Mouse (Mus musculus) Patski (cell line): ENCODE data around the gene Cacna1s. TPM values are rescaled to one million over a fixed set of nuclear protein-coding genes. Genes with fewer than 3 reads are reported as not detected.

ENCODE experiments used
- ATAC-seq: fragments of 100-300 bp; one replicate; pipeline ENCODE4 v1.8.0; 2021
- CTCF ChIA-PET: fragments of 350-600 bp; sonication (Branson Sonifier 250); formaldehyde crosslinking; loops from one replicate; lab custom pipeline; 2022; ENCODE audit warnings: inconsistent platforms; lab: Charles Lee
- POLR2A ChIA-PET: fragments of 350-600 bp; sonication (Branson Sonifier 250); formaldehyde crosslinking; loops from one replicate; lab custom pipeline; 2022; ENCODE audit warnings: antibody characterized with exemption, inconsistent platforms; lab: Charles Lee
- DNase-seq: peaks from one replicate; pipeline ENCODE4 v3.0.0-alpha.2; 2011; ENCODE audit warnings: low read depth, low spot score
- H3K27me3 ChIP-seq: fragments of 371-371 bp; one replicate; pipeline ENCODE4 v1.5.1; 2021
- CTCF ChIP-seq: fragments of 100-300 bp; IDR thresholded peaks from one replicate; pipeline ENCODE4 v1.5.1; 2021
- in situ Hi-C: fragments of 300-500 bp; cut with MboI; formaldehyde crosslinking; loops from 3 replicates; pipeline ENCODE4 v1.11.1; 2018; ENCODE audit warnings: low pct_unique_long_range_greater_than_20kb, mixed read lengths
- polyA plus RNA-seq: library from polyadenylated mRNA; unstranded; gene quantifications from one replicate; pipeline ENCODE4 v1.2.3, GENCODE M21; 2021

The Cacna1s gene
- polyA plus RNA-seq, 1 experiment from 2014 or later, result not detected

DNA sequence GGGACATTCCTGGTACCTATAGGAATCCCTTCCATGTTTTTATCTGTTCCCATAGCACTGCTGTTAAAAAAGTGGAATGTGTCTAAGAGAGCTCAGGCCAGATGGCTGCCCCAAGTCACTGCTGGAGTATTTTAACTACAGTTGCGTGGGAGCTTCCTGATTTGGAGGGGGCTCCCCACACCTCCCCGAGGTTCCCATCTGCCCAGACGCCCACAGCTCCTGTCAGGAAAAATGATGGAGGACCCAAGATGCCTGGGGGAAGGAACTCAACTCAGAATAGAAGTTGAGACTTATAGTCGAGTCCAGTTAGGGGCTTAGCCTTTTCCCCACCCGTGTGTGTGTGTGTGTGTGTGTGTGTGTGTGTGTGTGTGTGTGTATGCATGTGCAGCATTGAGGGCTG, 75.9 kb downstream of the Cacna1s start:
- in situ Hi-C loops, result loop anchor here (25.0 kb wide), 1 partner anchor 559 kb away; no protein-coding TSS in a partner anchor
- H3K27me3 ChIP-seq, result no peaks in the 10 kb centered on the region
- no peak for TF ChIP-seq CTCF
- CTCF ChIA-PET, result interaction anchor here (1.0 to 2.2 kb wide), 4 partner anchors 11 to 47 kb away, joined by 3 to 9 read pairs (median 5); no protein-coding TSS in a partner anchor
- DNase-seq, result no peak
- POLR2A ChIA-PET, result interaction anchor here (0.6 to 1.7 kb wide), 3 partner anchors 13 to 389 kb away, joined by 3 to 4 read pairs (median 3); no protein-coding TSS in a partner anchor
- no peak for ATAC-seq

DNA sequence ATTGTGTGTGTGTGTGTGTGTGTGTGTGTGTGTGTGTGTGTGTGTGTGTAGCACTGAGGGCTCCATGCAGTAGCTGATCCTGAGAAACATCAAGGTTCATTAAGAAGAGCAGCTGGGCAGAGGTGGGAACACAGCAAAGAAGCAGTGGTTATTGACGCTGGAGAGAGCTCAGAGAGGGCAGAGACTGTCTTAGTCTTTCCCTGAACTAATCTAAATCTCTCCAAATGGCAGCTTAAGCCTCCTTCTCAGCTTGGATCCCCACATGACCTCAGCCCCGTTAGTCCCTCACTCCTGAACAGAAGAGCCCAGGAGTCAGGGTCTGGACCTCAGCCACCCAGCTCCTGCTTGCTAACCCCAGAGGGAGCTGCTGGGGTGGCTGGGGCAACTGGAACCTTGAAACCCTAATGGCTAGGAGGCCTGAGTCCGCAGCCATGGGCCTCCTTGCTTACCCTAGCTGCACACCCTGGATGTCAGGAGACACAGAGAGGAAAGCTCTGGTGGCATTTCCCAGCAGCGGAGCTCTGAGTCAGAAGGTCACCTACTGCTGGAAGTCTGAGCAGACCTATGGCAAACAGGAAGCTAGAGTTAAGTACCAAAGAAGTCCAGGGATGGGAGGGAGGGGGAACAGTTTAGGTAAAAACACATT, 76.5 kb downstream of the Cacna1s start:
- ChIA-PET POLR2A (interaction anchor here (1.7 kb wide), 1 partner anchor 13 kb away, joined by 4 read pairs; no protein-coding TSS in a partner anchor), CTCF (interaction anchor here (0.7 to 2.2 kb wide), 4 partner anchors 12 to 78 kb away, joined by 3 to 9 read pairs (median 5); no protein-coding TSS in a partner anchor)
- DNase-seq (no peak), ATAC-seq (no peak)
- in situ Hi-C loops, result loop anchor here (25.0 kb wide), 1 partner anchor 558 kb away; no protein-coding TSS in a partner anchor
- no peak for TF ChIP-seq CTCF
- H3K27me3 ChIP-seq, result no peaks in the 10 kb centered on the region

DNA sequence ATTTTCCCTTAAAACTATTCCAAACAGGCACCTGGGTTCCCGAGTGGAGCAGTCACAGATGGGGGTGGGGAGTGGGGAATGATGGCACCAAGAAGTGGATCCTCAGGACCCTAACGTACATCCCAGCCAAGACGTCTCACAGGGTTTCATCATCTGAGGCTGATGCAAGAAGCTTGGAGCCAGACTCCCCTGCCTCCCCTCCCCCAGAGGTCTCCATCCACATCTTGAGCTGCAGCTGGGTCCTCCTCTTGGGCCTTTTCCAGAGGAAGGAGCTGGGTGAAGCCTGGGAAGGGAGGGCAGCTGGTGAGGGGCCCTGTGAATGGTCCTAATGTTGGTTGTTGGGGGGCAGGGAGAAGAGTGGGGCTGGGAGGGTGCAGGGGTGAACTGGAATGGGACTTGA, 77.6 kb downstream of the Cacna1s start:
- CTCF ChIA-PET, result no interaction called here
- ATAC-seq (no peak), DNase-seq (no peak)
- POLR2A ChIA-PET, result interaction anchor here (0.6 kb wide), 1 partner anchor 21 kb away, joined by 3 read pairs; no protein-coding TSS in a partner anchor
- in situ Hi-C loops, result loop anchor here (25.0 kb wide), 1 partner anchor 557 kb away; no protein-coding TSS in a partner anchor
- no peaks in the 10 kb centered on the region for H3K27me3 ChIP-seq
- no peak for TF ChIP-seq CTCF

DNA sequence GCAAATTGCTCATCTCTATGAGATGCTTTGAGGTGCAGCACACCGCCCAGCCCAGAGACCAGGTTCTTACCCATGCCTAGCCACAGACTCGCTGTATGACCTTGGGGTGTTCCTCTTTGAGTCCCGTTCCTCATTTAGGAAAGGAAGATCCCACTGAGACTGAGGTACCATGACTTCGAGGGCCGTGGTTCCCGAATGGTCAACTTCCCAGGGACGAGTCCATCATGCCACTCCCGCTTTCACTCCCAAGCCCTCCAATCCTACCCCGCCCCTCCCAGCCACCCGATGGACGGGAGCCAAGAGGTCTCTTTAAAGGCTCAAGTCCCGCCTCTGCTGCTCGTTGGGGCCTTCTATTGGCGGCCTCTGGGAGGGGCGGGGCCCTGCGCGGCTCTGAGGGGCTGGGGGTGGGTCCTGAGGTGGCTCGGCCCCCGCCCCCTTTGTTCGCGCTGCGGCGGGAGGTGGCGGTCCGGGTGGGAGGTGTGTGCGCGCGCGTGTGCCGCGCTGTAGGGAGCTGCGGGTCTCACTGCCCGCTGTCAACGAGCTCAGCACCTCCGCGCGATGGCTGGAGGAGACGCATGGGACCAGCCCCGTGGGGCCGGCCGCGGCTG, 78.5 kb downstream of the Cacna1s start, which contains the start of gene Kif21b:
Gene Kif21b (plus strand): TSS at position 439 of the 608 bp plus-strand sequence.
- in situ Hi-C loops, result loop anchor here (25.0 kb wide), 1 partner anchor 556 kb away; no protein-coding TSS in a partner anchor
- DNase-seq (no peak), ATAC-seq (no peak)
- POLR2A ChIA-PET, result no interaction called here
- CTCF ChIA-PET, result no interaction called here
- H3K27me3 ChIP-seq, result no peaks in the 10 kb centered on the region
- TF ChIP-seq CTCF, result no peak

DNA sequence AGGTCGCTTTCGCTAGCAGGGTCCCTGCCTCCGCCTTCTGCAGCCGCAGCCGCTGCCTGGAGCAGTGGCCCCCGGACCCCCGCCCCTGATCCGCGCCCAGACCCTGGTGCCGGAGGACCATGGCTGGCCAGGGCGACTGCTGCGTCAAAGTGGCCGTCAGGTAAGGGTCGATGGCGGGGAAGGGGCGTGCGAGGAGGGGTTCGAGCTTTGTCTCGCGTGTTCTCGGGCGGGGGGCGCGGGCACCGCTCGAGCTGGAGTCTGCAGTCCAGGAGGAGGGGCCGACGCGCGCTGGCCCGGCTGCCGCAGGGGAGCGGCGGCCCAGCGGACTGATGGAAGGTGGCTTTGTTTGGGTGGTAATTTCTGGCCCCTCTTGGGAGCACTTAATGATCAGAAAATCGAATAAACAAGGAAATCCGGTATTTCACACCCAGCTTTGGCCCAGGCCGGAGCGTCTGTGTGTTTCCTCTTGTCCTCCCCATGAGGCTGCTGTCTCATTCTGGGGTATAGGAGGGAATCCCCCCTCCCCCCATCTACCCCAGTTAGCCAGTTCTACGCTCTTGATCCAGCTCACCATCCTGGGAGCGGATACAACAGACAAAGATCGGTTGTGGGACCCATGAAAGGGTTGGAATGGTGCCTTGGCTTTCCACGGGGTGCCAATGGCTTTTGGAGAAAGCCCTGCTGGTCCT, 79.2 kb downstream of the Cacna1s start:
- no peak for TF ChIP-seq CTCF
- H3K27me3 ChIP-seq, result no peaks in the 10 kb centered on the region
- ChIA-PET CTCF (no interaction called here), POLR2A (no interaction called here)
- ATAC-seq (no peak), DNase-seq (no peak)
- in situ Hi-C loops, result loop anchor here (25.0 kb wide), 1 partner anchor 556 kb away; no protein-coding TSS in a partner anchor

DNA sequence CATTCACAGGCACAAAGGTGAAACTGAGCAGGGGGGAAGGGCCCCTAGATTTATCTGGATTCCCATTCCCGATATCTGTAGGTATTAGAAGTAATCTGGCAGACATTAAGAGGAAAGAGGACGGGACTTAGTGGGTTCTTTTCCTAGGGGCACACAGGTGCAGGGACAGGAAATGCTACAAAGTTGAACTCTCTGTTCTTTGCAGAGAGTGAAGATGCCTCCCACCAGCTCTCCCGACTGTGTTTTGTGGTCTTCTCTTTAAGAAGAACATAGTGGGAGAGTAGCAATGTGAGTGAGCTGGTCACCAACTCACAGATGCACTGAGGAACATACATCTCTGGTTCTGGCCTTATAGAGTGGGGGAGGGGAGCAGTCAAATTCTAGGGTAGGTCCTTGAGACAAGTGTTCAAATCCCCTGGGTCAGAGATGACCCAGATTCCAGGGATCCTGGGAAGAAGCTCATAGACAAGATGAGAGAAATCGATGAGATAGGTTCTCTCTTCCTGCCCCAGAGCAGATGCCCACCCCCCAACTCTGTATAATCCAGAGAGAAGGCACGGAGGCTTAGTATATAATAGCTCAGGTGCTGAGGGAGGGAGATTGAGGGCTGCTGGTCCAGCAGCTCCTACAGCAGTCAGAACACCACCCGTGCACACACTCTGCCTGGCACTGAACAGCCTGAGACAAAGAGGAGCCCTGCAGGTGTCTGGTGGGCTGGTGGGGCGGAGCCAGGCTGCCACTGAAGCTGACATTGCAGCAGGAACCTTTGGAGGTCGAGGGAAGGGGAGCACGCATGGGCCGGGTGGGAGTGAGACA, 80.0 kb downstream of the Cacna1s start:
- no peak for TF ChIP-seq CTCF
- ChIA-PET CTCF (no interaction called here), POLR2A (no interaction called here)
- no peak for ATAC-seq
- no peaks in the 10 kb centered on the region for H3K27me3 ChIP-seq
- in situ Hi-C loops, result loop anchor here (25.0 kb wide), 1 partner anchor 555 kb away; no protein-coding TSS in a partner anchor
- DNase-seq, result no peak

DNA sequence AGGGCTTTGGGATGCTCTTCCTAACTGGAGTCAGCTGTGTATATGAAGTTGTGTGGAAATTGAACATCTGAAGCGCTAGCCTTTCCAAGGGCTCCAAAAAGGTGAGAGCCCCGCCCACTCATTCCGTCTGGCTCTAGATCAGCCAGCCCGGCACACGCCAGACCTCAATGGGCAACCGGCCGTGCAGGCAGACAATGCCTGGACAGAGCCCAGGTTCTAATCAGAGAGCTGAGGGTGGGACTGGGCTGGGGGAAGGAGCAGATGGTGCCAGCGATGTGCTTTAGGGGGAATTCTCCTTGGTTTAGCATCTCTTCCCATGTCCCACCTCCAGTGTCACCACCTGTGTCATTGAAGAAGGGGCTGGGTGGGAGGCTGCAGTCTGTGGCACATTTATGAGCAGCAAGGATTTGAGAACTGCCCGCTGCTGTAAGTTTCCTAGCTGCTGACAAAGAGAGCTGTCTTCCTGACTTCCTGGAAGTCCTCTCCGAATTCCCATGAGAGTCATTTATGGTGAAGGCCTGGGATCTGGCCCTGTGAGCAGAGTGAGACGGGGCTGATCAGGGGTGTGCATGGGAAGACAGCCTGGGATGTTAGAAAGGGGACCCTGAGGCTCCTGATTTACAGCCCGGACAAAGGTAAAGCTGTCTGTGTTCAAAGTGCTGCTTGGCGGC, 81.2 kb downstream of the Cacna1s start:
- no peak for TF ChIP-seq CTCF
- no peak for DNase-seq
- no peak for ATAC-seq
- no peaks in the 10 kb centered on the region for H3K27me3 ChIP-seq
- in situ Hi-C loops, result loop anchor here (25.0 kb wide), 1 partner anchor 554 kb away; no protein-coding TSS in a partner anchor
- ChIA-PET CTCF (no interaction called here), POLR2A (no interaction called here)

DNA sequence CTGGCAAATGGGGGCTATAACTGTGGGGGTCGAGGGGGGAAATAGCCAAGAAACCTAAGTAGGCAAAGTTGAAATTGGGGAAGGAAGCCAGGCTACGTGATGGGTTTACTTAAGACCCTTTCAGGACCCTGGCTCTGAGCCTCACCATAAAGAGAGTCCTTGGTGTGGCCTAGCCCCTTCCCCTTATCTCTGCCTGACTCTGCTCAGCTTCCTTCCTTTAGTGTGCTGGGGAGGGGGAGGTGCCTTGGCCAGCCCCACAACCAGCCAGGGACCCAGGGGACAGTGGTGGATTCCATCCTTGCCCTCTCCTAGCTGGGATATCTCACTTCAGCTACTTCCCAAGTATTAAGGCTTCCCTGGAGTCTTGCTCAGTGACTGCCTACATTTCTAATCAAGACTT, 82.0 kb downstream of the Cacna1s start:
- DNase-seq (no peak), ATAC-seq (no peak)
- in situ Hi-C loops, result loop anchor here (25.0 kb wide), 1 partner anchor 553 kb away; no protein-coding TSS in a partner anchor
- ChIA-PET CTCF (no interaction called here), POLR2A (no interaction called here)
- no peak for TF ChIP-seq CTCF
- no peaks in the 10 kb centered on the region for H3K27me3 ChIP-seq

DNA sequence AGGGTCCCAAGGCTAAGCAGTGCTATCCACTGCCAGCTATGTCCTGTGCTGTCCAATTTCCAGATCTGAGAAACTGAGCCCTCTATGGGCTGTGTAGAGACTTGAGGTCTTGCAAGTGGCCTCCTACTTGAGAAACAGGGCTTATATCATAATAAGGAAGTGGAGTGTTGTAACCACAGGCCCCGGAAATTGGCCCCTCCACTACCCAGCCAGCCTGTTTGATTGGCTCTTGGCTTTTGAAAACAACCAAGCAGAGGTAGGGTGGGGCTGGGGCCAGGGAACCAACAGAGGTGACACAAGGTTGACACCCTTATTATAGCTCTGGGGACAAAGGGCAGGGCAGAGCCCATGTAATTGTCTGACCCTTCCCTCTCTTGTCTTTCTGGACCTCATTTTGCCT, 82.5 kb downstream of the Cacna1s start:
- POLR2A ChIA-PET, result no interaction called here
- CTCF ChIA-PET, result no interaction called here
- in situ Hi-C loops, result loop anchor here (25.0 kb wide), 1 partner anchor 552 kb away; no protein-coding TSS in a partner anchor
- no peaks in the 10 kb centered on the region for H3K27me3 ChIP-seq
- no peak for TF ChIP-seq CTCF
- no peak for DNase-seq
- no peak for ATAC-seq
